Mouse (Mus musculus): Measurements from ENCODE around the gene BC052040.

- TF ChIP-seq EP300 (IDR thresholded peaks at IDR 0.05; ENCODE audit: low read depth) (no peak), CTCF (IDR thresholded peaks at IDR 0.05; ENCODE audit: low read depth) (no peak)
Measured at GRCm38 (mm10) chr2:115590602-115591001, 9.1 kb downstream of the BC052040 start.
